Mouse (Mus musculus) embryonic fibroblast, embryonic 13.5 days (primary cell): Measurements from ENCODE around the gene Slc29a1.

Source experiments
- CTCF ChIP-seq: IDR thresholded peaks from 2 replicates; pipeline ENCODE4 v1.5.1; 2011; ENCODE audit warnings: mild to moderate bottlenecking, control low read depth, low read length, moderate library complexity, borderline replicate concordance; ENCODE audit not compliant: insufficient read depth
- POLR2A ChIP-seq: IDR thresholded peaks from 2 replicates; pipeline ENCODE4 v1.6.1; 2011; ENCODE audit warnings: low read depth, mild to moderate bottlenecking, control low read depth, low read length, moderate library complexity

GRCm38 (mm10) chr17:45578242-45578641 lies 21.2 kb downstream of the Slc29a1 start:
- TF ChIP-seq CTCF, result no peak
- no peak for TF ChIP-seq POLR2A
